Mouse (Mus musculus): ENCODE data around the gene Otor. TPM values are rescaled to one million over a fixed set of nuclear protein-coding genes. Genes with fewer than 3 reads are reported as not detected.

Gene Otor
- polyA plus RNA-seq (2014; fragmentation: Illumina TruSeq; extraction: RNeasy Lipid Tissue Mini Kit (QIAGEN cat#74804); ENCODE audit: low read depth, low replicate concordance): not detected

GRCm38 (mm10) chr2:143078198-143078851 is at the start of gene Otor:
Otor (plus strand) TSS chr2:143078473.

GRCm38 (mm10) chr2:143062812-143063792 is 15.2 kb upstream of the Otor start, which contains the start of gene Snrpb2:
Snrpb2 (plus strand) TSS chr2:143063039.

Other genes starting within 250 kb of the Otor start
- 13.9 TPM for gene Kif16b, start 176.9 kb upstream of the Otor start, polyA plus RNA-seq (2014; fragmentation: Illumina TruSeq; extraction: RNeasy Lipid Tissue Mini Kit (QIAGEN cat#74804); ENCODE audit: low read depth, low replicate concordance)
- gene Snrpb2, start 15.4 kb upstream of the Otor start, polyA plus RNA-seq (2014; fragmentation: Illumina TruSeq; extraction: RNeasy Lipid Tissue Mini Kit (QIAGEN cat#74804); ENCODE audit: low read depth, low replicate concordance): 68.5 TPM